Mouse (Mus musculus) hindbrain, embryonic 10.5 days (tissue): ENCODE results near the gene Hspe1. TPM values are rescaled to one million over a fixed set of nuclear protein-coding genes. Genes with fewer than 3 reads are reported as not detected.
A peak's percentile ranks its signal among the peaks of the same experiment; 100 is the strongest.
"Not testable (repeated sequence)": the region's sequence is repeated elsewhere in the genome, so short reads cannot be mapped to it uniquely, and the experiment has no call there.

ENCODE experiments used
- DNase-seq: peaks from one replicate; pipeline ENCODE4 v3.0.0-alpha.2; 2017; ENCODE audit warnings: low spot score
- H3K27ac ChIP-seq: fragments of 300-500 bp; sonication (generic); 2 replicates; pipeline ENCODE4 v1.5.1; 2016; ENCODE audit warnings: mild to moderate bottlenecking, moderate library complexity
- H3K27me3 ChIP-seq: fragments of 300-500 bp; sonication (generic); 2 replicates; pipeline ENCODE4 v1.6.1; 2016; ENCODE audit warnings: mild to moderate bottlenecking; ENCODE audit not compliant: poor library complexity, insufficient read depth, severe bottlenecking
- H3K36me3 ChIP-seq: fragments of 300-500 bp; sonication (generic); 2 replicates; pipeline ENCODE4 v1.6.1; 2016; ENCODE audit warnings: mild to moderate bottlenecking, moderate library complexity
- H3K4me1 ChIP-seq: fragments of 300-500 bp; sonication (generic); replicated peaks from 2 replicates; pipeline ENCODE4 v1.6.1; 2016; ENCODE audit warnings: mild to moderate bottlenecking
- H3K4me3 ChIP-seq: fragments of 300-500 bp; sonication (generic); 2 replicates; pipeline ENCODE4 v1.5.1; 2016; ENCODE audit warnings: mild to moderate bottlenecking, moderate library complexity
- H3K9me3 ChIP-seq: fragments of 300-500 bp; sonication (generic); 2 replicates; pipeline ENCODE4 v1.6.1; 2016; ENCODE audit warnings: mild to moderate bottlenecking, moderate library complexity
- WGBS: fragments of 180-500 bp; shearing (Covaris S2); methylation state at CpG from one replicate; pipeline ENCODE4 v1.1.7; 2016; 5-methylcytosine and 5-hydroxymethylcytosine counted together
- polyA plus RNA-seq: library from polyadenylated mRNA; unstranded; fragments of >200 nt; fragmentation: Nextera tagmentation; extraction: Ambion mirVana; gene quantifications from 2 replicates; pipeline ENCODE4 v1.2.1, GENCODE M21; 2016

The Hspe1 gene
- polyA plus RNA-seq: 452 and 562 TPM in 2 replicates

- H3K4me3 ChIP-seq: peak within 1 kb of the TSS; percentile 93
- H3K36me3 ChIP-seq: peaks cover 65% of the 10 kb centered on the region
- H3K27me3 ChIP-seq: no peaks in the 10 kb centered on the region
- H3K9me3 ChIP-seq: no peaks in the 10 kb centered on the region
- peak; percentile 99 for DNase-seq
- H3K27ac ChIP-seq: peak within 1 kb of the TSS; percentile 98
- H3K4me1 ChIP-seq: peaks cover 51% of the 10 kb centered on the region
- WGBS: under 1% methylated on average over 76 of the region's 76 CpGs
These were observed at the start of gene Hspe1, which contains the start of gene Hspd1 for GRCm38 (mm10) chr1:55087932-55088610. TSS of gene Hspe1 (plus strand) at chr1:55088132. TSS of gene Hspd1 (minus strand) at chr1:55088243.

- Histone ChIP-seq H3K27me3 (no peaks in the 10 kb centered on the region), H3K4me3 (no peak overlapping the region), H3K36me3 (no peaks in the 10 kb centered on the region), H3K4me1 (no peaks in the 10 kb centered on the region), H3K9me3 (peaks cover 18% of the 10 kb centered on the region; the same call in 1 of the 2 replicates), H3K27ac (no peak overlapping the region)
- no peak for DNase-seq
- 88% methylated on average over 1 of the region's 1 CpGs for WGBS
These were observed 48.0 kb upstream of the Hspe1 start for GRCm38 (mm10) chr1:55039944-55040343.

- H3K36me3 ChIP-seq: no peaks in the 10 kb centered on the region
- H3K9me3 ChIP-seq: peaks cover 18% of the 10 kb centered on the region; the same call in 1 of the 2 replicates
- no peaks in the 10 kb centered on the region for H3K4me1 ChIP-seq
- no peaks in the 10 kb centered on the region for H3K27me3 ChIP-seq
- DNase-seq: no peak
- no peak overlapping the region for H3K27ac ChIP-seq
- WGBS: 89% methylated on average over 4 of the region's 4 CpGs
- no peak overlapping the region for H3K4me3 ChIP-seq
These were observed 46.2 kb upstream of the Hspe1 start for GRCm38 (mm10) chr1:55041691-55042090.

GRCm38 (mm10) chr1:55042246-55042645 lies 45.7 kb upstream of the Hspe1 start:
- Histone ChIP-seq H3K27ac (no peak overlapping the region), H3K9me3 (peaks cover 18% of the 10 kb centered on the region; the same call in 1 of the 2 replicates), H3K27me3 (no peaks in the 10 kb centered on the region), H3K36me3 (no peaks in the 10 kb centered on the region), H3K4me1 (no peaks in the 10 kb centered on the region), H3K4me3 (no peak overlapping the region)
- 68% methylated on average over 1 of the region's 1 CpGs for WGBS
- DNase-seq: no peak

GRCm38 (mm10) chr1:55043164-55043563 lies 44.8 kb upstream of the Hspe1 start:
- H3K27ac ChIP-seq: no peak overlapping the region
- peaks cover 18% of the 10 kb centered on the region; the same call in 1 of the 2 replicates for H3K9me3 ChIP-seq
- H3K4me3 ChIP-seq: no peak overlapping the region
- no peaks in the 10 kb centered on the region for H3K36me3 ChIP-seq
- H3K27me3 ChIP-seq: no peaks in the 10 kb centered on the region
- WGBS: 81% methylated on average over 3 of the region's 3 CpGs
- no peak for DNase-seq
- no peaks in the 10 kb centered on the region for H3K4me1 ChIP-seq

- peaks cover 16% of the 10 kb centered on the region for H3K4me1 ChIP-seq
- 67% methylated on average over 4 of the region's 4 CpGs for WGBS
- H3K4me3 ChIP-seq: no peak overlapping the region
- H3K36me3 ChIP-seq: no peaks in the 10 kb centered on the region
- H3K27ac ChIP-seq: no peak overlapping the region
- peaks cover 5% of the 10 kb centered on the region; the same call in 1 of the 2 replicates for H3K27me3 ChIP-seq
- DNase-seq: no peak
- H3K9me3 ChIP-seq: no peaks in the 10 kb centered on the region
These were observed 38.9 kb upstream of the Hspe1 start for GRCm38 (mm10) chr1:55048841-55049587.

- WGBS: 78% methylated on average over 3 of the region's 3 CpGs
- H3K4me3 ChIP-seq: peak overlapping the region; percentile 87
These were observed 36.3 kb upstream of the Hspe1 start for GRCm38 (mm10) chr1:55051671-55052070.

GRCm38 (mm10) chr1:55052355-55052953 lies 35.5 kb upstream of the Hspe1 start, which contains the start of gene Coq10b:
TSS of gene Coq10b (plus strand) at chr1:55052770.
- Histone ChIP-seq H3K9me3 (no peaks in the 10 kb centered on the region), H3K4me3 (peak within 1 kb of the TSS; percentile 87), H3K27ac (peak within 1 kb of the TSS; percentile 91), H3K36me3 (peaks cover 20% of the 10 kb centered on the region), H3K27me3 (peaks cover 5% of the 10 kb centered on the region; the same call in 1 of the 2 replicates), H3K4me1 (peaks cover 19% of the 10 kb centered on the region)
- peak; percentile 99 for DNase-seq
- under 1% methylated on average over 46 of the region's 46 CpGs for WGBS

More at GRCm38 (mm10) chr1:55051671-55052070, 36.3 kb upstream of the Hspe1 start:
- Histone ChIP-seq H3K27ac (no peak overlapping the region), H3K36me3 (peaks cover 13% of the 10 kb centered on the region), H3K27me3 (peaks cover 5% of the 10 kb centered on the region; the same call in 1 of the 2 replicates), H3K9me3 (no peaks in the 10 kb centered on the region), H3K4me1 (peaks cover 19% of the 10 kb centered on the region)
- DNase-seq: no peak

GRCm38 (mm10) chr1:55053005-55053404 lies 34.9 kb upstream of the Hspe1 start:
- DNase-seq: no peak
- Histone ChIP-seq H3K27me3 (peaks cover 5% of the 10 kb centered on the region; the same call in 1 of the 2 replicates), H3K27ac (peak overlapping the region; percentile 91), H3K9me3 (no peaks in the 10 kb centered on the region), H3K36me3 (peaks cover 20% of the 10 kb centered on the region), H3K4me3 (peak overlapping the region; percentile 87), H3K4me1 (peaks cover 19% of the 10 kb centered on the region)
- under 1% methylated on average over 42 of the region's 42 CpGs for WGBS

- H3K27ac ChIP-seq: no peak overlapping the region
- H3K27me3 ChIP-seq: peaks cover 5% of the 10 kb centered on the region; the same call in 1 of the 2 replicates
- peak overlapping the region; percentile 87 for H3K4me3 ChIP-seq
- peaks cover 19% of the 10 kb centered on the region for H3K4me1 ChIP-seq
- no peak for DNase-seq
- 81% methylated on average over 4 of the region's 4 CpGs for whole genome bisulfite sequencing
- H3K36me3 ChIP-seq: peaks cover 20% of the 10 kb centered on the region
- H3K9me3 ChIP-seq: no peaks in the 10 kb centered on the region
These were observed 34.3 kb upstream of the Hspe1 start for GRCm38 (mm10) chr1:55053596-55053995.

- Histone ChIP-seq H3K4me3 (no peak overlapping the region), H3K4me1 (peaks cover 19% of the 10 kb centered on the region), H3K36me3 (peaks cover 21% of the 10 kb centered on the region), H3K27ac (no peak overlapping the region), H3K9me3 (no peaks in the 10 kb centered on the region), H3K27me3 (peaks cover 5% of the 10 kb centered on the region; the same call in 1 of the 2 replicates)
- 82% methylated on average over 5 of the region's 5 CpGs for WGBS
- no peak for DNase-seq
These were observed 32.4 kb upstream of the Hspe1 start for GRCm38 (mm10) chr1:55055322-55056115.

- WGBS: 81% methylated on average over 2 of the region's 3 CpGs
- not testable (repeated sequence) for H3K4me3 ChIP-seq, DNase-seq, H3K4me1 ChIP-seq, H3K9me3 ChIP-seq, H3K27me3 ChIP-seq, H3K27ac ChIP-seq
- peaks cover 37% of the 10 kb centered on the region for H3K36me3 ChIP-seq
These were observed 29.5 kb upstream of the Hspe1 start for GRCm38 (mm10) chr1:55058383-55058782.
